Mouse (Mus musculus) ovary, postnatal 14 days (tissue): ENCODE results near the gene Cyp2b23.
"Not testable (repeated sequence)": the region's sequence is repeated elsewhere in the genome, so short reads cannot be mapped to it uniquely, and the experiment has no call there.

Experiments used
- DNase-seq: peaks from one replicate; pipeline ENCODE4 v3.0.0; 2022; ENCODE audit warnings: low spot score

Gene Cyp2b23

DNA sequence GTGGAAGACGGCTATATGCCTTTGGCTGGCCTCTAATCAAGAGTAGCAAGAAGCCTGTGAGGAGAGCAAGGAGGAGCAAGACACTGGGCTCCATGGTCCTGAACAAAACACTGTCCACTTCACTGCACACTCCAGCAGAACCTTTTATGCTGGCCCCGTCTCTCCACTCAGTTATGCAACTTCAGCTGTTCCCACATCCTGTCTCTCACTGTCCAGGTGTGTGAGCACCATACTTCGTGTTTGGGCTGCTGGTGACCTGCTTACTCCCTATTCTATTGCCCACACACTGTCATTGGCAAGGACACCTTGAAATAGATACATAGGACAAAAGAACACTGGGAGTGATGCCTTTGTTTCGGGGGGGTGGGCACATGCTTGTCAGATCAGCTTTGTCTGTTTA lies at the start of gene Cyp2b23:
Gene Cyp2b23 (minus strand): TSS at position 101 of the 400 bp plus-strand sequence.
- no peak for DNase-seq

DNA sequence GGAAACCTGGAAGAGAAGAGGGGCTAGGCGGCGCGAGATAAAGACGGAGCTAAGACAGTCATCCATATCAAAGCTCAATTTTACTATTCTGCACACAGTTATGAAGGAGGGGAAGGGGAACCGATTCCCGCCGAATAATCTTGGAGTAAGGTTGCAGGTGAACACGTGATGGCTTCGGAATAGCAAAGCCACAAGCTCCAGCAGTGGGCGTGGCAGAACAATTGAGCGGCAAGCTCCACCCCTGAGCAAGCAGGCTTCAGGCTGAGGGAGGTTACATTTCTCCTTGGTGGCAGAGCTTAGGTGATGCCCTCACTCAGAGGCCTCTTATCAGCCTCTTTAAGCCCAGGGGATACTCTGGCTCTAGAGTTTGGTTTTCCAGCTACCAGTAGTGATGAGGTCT lies 24.8 kb upstream of the Cyp2b23 start:
- no peak for DNase-seq

DNA sequence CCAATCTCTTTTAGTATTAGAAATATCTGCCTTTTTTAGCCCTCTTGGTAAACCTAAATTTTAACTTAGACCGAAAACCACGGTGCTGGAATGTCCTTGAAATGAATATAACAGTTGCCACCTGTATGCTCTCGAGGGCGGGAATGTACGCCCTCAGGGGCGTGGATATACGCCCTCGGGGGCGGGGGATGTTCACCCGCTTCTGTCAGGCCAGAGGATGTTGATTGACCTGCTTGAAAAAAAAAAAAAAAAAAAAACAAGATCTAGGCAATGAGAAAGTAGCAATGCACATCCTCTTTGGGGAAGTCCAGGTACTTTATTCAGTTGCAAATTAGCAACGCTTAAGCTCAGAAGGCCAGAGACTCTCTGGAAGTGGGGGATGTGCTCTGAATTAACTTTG lies 20.8 kb upstream of the Cyp2b23 start:
- DNase-seq = no peak

DNA sequence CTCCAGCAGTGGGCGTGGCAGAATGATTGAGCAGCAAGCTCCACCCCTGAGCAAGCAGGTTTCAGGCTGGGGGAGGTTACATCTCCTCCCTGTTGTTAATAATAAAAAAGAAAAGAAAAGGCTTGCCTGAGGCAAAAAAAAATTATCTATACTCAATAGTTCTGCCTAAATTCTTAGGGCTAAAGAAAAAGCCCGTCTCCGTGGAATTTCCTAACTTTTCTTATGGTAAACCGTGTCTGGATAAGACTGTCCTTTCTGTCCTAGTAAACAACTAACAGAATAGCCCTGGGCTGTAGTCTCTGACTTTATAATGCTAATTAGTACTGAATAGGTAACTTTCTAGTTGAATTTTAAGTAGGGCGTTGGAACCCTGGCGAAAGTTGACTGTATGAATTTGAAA lies 20.0 kb upstream of the Cyp2b23 start:
- not testable (repeated sequence) for DNase-seq

DNA sequence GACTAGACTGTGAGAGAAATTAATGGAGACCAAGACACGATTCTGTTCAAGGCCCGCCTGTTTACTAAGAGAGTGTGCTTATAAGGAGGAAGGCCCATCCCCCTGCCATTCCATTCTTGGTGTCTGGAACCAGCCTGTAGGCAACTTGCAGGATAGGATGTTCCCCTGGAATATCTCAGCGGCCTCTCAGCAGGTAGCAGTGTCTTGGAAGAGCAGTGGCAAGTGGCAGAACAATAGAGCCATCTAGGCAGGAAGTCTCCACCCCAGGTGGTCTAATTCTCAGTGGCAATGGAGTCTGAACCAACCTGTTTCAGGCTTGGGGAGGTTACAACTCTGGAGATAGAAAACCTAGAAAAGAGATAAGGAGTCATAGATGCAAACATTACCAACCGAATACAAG lies 13.9 kb upstream of the Cyp2b23 start:
- DNase-seq = no peak

DNA sequence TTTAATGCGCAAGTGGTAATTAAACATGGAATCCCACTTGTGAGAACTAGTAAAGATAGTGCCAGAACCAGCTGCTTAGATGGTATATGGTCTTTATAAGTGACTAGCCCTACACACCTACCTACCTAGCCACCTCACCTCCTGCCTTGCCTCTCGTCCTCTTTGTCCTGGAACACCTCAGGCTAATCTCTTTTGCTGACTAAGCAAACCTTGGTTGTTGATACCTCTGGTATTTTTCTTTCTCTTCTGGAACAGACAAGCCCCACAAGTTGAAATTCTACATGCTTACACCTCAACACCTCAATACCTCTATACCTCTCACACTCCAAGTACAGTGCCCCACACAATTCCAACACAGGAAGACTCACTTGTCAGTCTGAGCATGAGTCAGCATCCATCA lies 524 bp downstream of the Cyp2b23 start:
- no peak for DNase-seq

DNA sequence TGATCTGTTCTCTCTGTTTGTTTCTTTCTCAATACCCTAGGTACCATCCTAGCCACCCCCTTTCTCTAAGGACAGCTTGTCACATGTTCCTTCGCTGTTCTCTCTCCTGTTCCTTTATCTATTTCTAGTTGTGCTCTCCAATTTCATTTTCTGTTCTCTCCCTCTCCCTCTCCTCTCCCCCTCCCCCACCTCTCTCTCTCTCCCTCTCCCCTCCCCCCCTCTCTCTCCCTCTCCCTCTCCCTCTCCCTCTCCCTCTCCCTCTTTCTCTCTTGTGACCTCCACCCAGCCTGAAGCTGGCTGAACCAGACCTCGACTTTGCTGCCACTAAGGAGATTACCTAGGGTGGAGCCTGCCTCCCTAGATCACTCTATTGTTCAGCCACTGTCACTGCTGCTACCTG lies 18.8 kb downstream of the Cyp2b23 start:
- not testable (repeated sequence) for DNase-seq

DNA sequence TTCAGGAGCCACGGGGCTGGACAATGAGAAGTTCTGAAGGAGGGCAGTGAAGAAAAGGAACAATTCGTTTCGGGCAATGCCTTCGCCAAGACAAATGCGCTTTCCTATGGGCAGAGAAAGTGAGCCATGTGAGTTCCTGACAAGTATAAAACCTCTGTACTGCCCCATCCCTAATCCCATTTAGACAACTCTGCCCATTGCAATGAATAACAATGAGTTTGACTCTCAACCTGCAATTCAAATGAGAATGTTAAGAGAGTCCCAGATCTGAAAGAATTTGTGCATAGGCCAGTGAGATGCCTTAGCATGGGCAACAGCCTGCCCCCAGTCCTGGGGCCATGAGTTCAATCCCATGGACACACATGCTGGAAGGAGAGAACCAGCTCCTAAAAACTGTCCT lies 20.2 kb downstream of the Cyp2b23 start:
- no peak for DNase-seq

GRCm38 (mm10) chr7:26618364-26618763 lies 67.9 kb downstream of the Cyp2b23 start, which contains the start of gene Vmn1r185:
Gene Vmn1r185 (minus strand): TSS chr7:26618464.
- not testable (repeated sequence) for DNase-seq
